Mouse (Mus musculus): ENCODE measurements around the gene Grm5. TPM values are rescaled to one million over a fixed set of nuclear protein-coding genes. Genes with fewer than 3 reads are reported as not detected.

Gene Grm5
- total RNA-seq, 2 experiments from 2014 or later = not detected

- DNase-seq = no peak
These were observed 575.7 kb downstream of the Grm5 start for GRCm38 (mm10) chr7:88159542-88160241.

GRCm38 (mm10) chr7:88161586-88161985 is 577.6 kb downstream of the Grm5 start:
- no peak for DNase-seq

Other genes with a start within 250 kb of the Grm5 start
- not detected for gene Tyr, start 90.7 kb upstream of the Grm5 start, total RNA-seq (2021)

Data from heart, adult 18-20 months (tissue).